Mouse (Mus musculus) MEL (cell line): ENCODE data around the gene Kcnmb2.

ENCODE experiments used
- CTCF ChIP-seq, 3 experiments: IDR thresholded peaks in 2 of 3; conservative IDR thresholded peaks in 1 of 3; 2 replicates each; pipeline ENCODE4 v1.5.1; 2011 to 2012; ENCODE audit warnings: low read length in 3 of 3, low read depth in 2 of 3, mild to moderate bottlenecking in 2 of 3, improper control_type of control experiment in 1 of 3, inconsistent platforms in 1 of 3, mixed read lengths in 1 of 3, moderate library complexity in 1 of 3; ENCODE audit not compliant: control insufficient read depth in 1 of 3, insufficient read depth in 1 of 3, poor library complexity in 1 of 3, severe bottlenecking in 1 of 3
- EP300 ChIP-seq, 2 experiments: IDR thresholded peaks; 2 replicates each; pipeline ENCODE4 v1.6.1; 2011; ENCODE audit warnings: improper control_type of control experiment in 2 of 2, low read length in 2 of 2, low read depth in 1 of 2, mild to moderate bottlenecking in 1 of 2
- GATA1 ChIP-seq: IDR thresholded peaks from 2 replicates; pipeline ENCODE4 v1.6.1; 2011; ENCODE audit warnings: low read depth, low read length, improper control_type of control experiment
- JUND ChIP-seq: IDR thresholded peaks from 2 replicates; pipeline ENCODE4 v1.6.1; 2011; ENCODE audit warnings: low read depth, mild to moderate bottlenecking, improper control_type of control experiment, low read length
- POLR2A ChIP-seq, 2 experiments: IDR thresholded peaks; 2 replicates each; pipeline ENCODE4 v1.6.1; 2011 to 2012; ENCODE audit warnings: low read length in 2 of 2, mild to moderate bottlenecking in 2 of 2, control low read depth in 1 of 2, improper control_type of control experiment in 1 of 2, low read depth in 1 of 2, moderate library complexity in 1 of 2; ENCODE audit not compliant: control insufficient read depth in 1 of 2, insufficient read depth in 1 of 2, poor library complexity in 1 of 2
- POLR2AphosphoS5 ChIP-seq: IDR thresholded peaks from 2 replicates; pipeline ENCODE4 v1.6.1; 2012; ENCODE audit warnings: low read depth, borderline replicate concordance, mild to moderate bottlenecking, inconsistent platforms, low read length, moderate library complexity, mixed read lengths
- UBTF ChIP-seq: IDR thresholded peaks from 2 replicates; pipeline ENCODE4 v1.6.1; 2012; ENCODE audit warnings: low read depth, mild to moderate bottlenecking, inconsistent platforms, low read length, improper control_type of control experiment, moderate library complexity, borderline replicate concordance; ENCODE audit not compliant: insufficient read depth

DNA sequence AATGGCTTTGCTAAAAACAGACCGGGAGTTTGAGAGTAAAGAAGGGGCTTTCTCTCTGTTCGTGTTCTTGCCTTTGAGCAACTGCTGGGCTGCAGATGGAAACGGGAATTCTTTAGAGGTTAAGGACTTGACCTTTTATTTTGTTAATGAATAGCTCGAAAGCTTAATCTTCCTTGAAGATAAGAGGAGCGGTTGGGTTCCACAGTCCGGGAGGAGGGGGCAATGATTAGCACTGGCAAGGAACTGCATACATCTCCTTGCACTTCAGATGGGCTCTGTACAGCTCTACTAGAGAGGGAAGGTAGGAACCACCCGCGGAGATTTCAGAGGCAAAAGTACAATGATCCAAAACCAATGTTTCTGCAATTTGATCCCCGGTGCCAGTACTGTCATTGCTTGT, 1.2 kb downstream of the Kcnmb2 start:
- no peak for TF ChIP-seq EP300 (IDR thresholded peaks at IDR 0.05; ENCODE audit: low read depth in 1 of 2, low read length in 2 of 2)
- TF ChIP-seq POLR2AphosphoS5: no peak
- no peak for TF ChIP-seq JUND
- no peak for TF ChIP-seq POLR2A (IDR thresholded peaks at IDR 0.05; ENCODE audit: control insufficient read depth in 1 of 2, insufficient read depth in 1 of 2, low read depth in 1 of 2, low read length in 2 of 2, poor library complexity in 1 of 2)
- no peak for TF ChIP-seq CTCF (IDR thresholded peaks at IDR 0.05 in 2 of 3, conservative IDR thresholded peaks at IDR 0.05 in 1 of 3; ENCODE audit: control insufficient read depth in 1 of 3, insufficient read depth in 1 of 3, low read depth in 2 of 3, low read length in 3 of 3, poor library complexity in 1 of 3, severe bottlenecking in 1 of 3)
- no peak for TF ChIP-seq GATA1
- TF ChIP-seq UBTF: no peak
